Mouse (Mus musculus): Measurements from ENCODE around the gene Slc30a2. TPM values are rescaled to one million over a fixed set of nuclear protein-coding genes. Genes with fewer than 3 reads are reported as not detected.

Gene Slc30a2
- polyA plus RNA-seq, 1 experiment from 2014 or later = 0.05 TPM

DNA sequence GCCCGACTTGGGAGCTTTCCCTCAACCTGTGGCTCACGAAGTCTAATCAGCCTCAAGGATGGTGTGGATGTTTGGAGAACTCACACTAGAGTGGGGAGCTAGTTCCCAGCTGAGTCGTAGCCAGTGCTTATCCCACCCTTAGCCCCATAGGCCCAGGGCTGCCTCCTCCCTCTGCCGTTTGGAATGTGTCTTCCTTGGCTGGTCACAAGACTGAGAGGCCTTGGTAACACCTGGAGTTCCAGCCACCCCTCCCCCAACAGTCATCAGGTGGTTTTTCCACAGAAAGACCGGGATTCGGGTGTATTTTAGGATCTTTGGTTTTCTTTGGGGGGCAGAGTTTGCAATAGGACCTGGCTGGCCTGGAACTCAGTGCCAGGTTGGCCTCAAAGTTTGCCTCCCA, 7.7 kb downstream of the Slc30a2 start:
- H3K4me3 ChIP-seq (ENCODE audit: low read depth, low read length) = no peak overlapping the region
- ATAC-seq (no peak), DNase-seq (ENCODE audit: low spot score) (no peak)
- H3K9ac ChIP-seq (ENCODE audit: low read length) = no peak overlapping the region
- no peaks in the 10 kb centered on the region for H3K4me1 ChIP-seq (ENCODE audit: control insufficient read depth, insufficient read depth, low read length)
- 89% methylated on average over 6 of the region's 6 CpGs for WGBS
- no peak overlapping the region for H3K4me2 ChIP-seq (ENCODE audit: low read length)
- H3K9me3 ChIP-seq (replicated peaks; ENCODE audit: control insufficient read depth, low read length) = no peaks in the 10 kb centered on the region
- H3K36me3 ChIP-seq (ENCODE audit: control insufficient read depth, insufficient read depth, low read length) = no peaks in the 10 kb centered on the region
- H3K27ac ChIP-seq (ENCODE audit: low read depth, low read length) = no peak overlapping the region
- peaks cover 1% of the 10 kb centered on the region; the same call in 1 of the 2 replicates for H3K27me3 ChIP-seq (replicated peaks; ENCODE audit: control insufficient read depth, insufficient read depth, low read length)

DNA sequence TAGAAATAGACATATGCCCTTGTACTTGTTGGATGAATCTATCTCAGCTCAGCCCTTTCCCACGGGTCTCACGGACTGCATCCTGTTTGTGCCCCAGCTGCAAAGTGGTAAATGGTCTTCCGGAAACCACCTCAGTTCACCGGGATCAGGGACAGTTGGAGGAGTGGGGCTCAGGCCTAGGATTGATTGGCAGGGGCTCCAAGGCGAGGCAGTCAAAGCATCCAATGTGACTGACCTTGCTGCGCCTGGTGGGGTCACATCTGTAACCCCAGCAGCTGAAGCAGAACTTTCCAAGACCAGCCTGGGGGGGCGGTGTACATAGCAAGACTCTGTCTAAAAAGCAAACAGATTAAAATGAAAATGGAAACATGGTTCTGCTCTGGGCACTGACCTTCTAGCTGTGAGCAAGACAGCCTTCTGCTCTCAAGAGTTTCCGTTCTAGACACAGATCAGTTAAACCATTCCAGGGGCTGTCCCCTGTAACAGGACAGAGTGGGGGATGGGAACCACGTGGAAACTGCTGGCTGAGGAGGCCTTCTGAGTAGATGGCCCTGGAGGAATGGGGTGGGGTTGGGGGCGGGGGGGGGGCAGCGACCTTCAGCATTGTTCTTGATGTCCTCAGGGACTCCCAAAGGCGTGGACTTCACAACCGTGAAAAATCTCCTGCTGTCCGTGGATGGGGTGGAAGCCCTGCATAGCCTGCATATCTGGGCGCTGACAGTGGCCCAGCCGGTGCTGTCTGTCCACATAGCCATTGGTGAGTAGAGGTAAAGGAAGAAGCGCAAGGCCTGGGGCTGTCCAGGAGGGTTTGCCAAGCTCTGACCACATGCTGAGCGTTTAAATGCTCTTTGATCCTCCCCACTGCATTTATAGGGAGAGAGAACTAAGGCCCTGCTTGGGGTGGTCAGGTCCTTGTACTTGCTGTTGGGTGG, 8.6 kb downstream of the Slc30a2 start:
- no peak overlapping the region for H3K4me2 ChIP-seq (ENCODE audit: low read length)
- H3K36me3 ChIP-seq (ENCODE audit: control insufficient read depth, insufficient read depth, low read length) = no peaks in the 10 kb centered on the region
- ATAC-seq (no peak), DNase-seq (ENCODE audit: low spot score) (no peak)
- no peaks in the 10 kb centered on the region for H3K27me3 ChIP-seq (replicated peaks; ENCODE audit: control insufficient read depth, insufficient read depth, low read length)
- H3K4me1 ChIP-seq (ENCODE audit: control insufficient read depth, insufficient read depth, low read length) = no peaks in the 10 kb centered on the region
- no peak overlapping the region for H3K4me3 ChIP-seq (ENCODE audit: low read depth, low read length)
- H3K27ac ChIP-seq (ENCODE audit: low read depth, low read length) = no peak overlapping the region
- no peaks in the 10 kb centered on the region for H3K9me3 ChIP-seq (replicated peaks; ENCODE audit: control insufficient read depth, low read length)
- 63% methylated on average over 18 of the region's 18 CpGs for WGBS
- H3K9ac ChIP-seq (ENCODE audit: low read length) = no peak overlapping the region

DNA sequence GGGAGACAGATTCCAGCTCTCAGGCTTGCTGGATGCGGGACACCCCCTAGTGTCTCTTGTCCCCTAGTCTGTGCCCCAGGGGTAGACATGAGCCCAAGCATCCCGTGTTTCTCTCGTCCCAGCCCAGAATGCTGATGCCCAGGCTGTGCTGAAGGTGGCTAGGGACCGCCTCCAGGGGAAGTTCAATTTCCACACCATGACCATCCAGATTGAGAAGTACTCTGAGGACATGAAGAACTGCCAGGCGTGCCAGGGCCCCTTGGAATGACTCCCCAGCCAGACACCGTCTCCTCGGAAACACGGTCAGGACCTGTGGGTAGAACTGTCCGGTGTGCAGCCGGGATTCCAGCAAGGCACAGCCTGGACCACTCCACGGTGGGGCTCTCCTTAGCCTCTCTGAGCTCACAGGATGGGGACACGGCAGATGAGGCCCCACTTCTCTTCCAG, 9.3 kb downstream of the Slc30a2 start:
- Histone ChIP-seq H3K36me3 (ENCODE audit: control insufficient read depth, insufficient read depth, low read length) (no peaks in the 10 kb centered on the region), H3K4me2 (ENCODE audit: low read length) (no peak overlapping the region), H3K27me3 (replicated peaks; ENCODE audit: control insufficient read depth, insufficient read depth, low read length) (no peaks in the 10 kb centered on the region), H3K9ac (ENCODE audit: low read length) (no peak overlapping the region), H3K4me3 (ENCODE audit: low read depth, low read length) (no peak overlapping the region), H3K9me3 (replicated peaks; ENCODE audit: control insufficient read depth, low read length) (no peaks in the 10 kb centered on the region), H3K27ac (ENCODE audit: low read depth, low read length) (no peak overlapping the region), H3K4me1 (ENCODE audit: control insufficient read depth, insufficient read depth, low read length) (0 out of 2 replicates have a peak, but pooled peaks cover 3% of the 10 kb centered on the region)
- DNase-seq (ENCODE audit: low spot score) = no peak
- no peak for ATAC-seq
- WGBS = 73% methylated on average over 12 of the region's 12 CpGs

DNA sequence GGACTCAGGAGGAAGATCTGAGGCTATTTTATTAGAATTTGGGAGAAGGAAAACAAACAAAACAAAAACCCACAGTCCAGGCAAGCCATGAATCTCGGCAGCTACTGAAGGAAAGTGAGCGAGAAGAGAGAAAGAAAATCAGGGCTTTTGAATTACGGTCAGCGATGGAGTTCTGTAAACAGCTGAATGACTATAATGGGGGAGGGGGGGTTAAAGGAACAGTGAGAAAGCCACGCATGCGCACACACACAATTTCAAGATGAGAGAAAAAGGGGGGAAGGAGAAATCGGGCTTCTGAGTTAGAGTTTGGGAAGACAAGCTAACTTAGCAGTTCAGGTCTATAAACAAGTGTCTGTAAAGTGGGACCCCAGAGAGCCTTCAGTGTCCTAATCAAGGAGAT, 9.9 kb downstream of the Slc30a2 start:
- H3K27me3 ChIP-seq (replicated peaks; ENCODE audit: control insufficient read depth, insufficient read depth, low read length) = no peaks in the 10 kb centered on the region
- 0 out of 2 replicates have a peak, but pooled peaks cover 3% of the 10 kb centered on the region for H3K4me1 ChIP-seq (ENCODE audit: control insufficient read depth, insufficient read depth, low read length)
- no peak overlapping the region for H3K4me3 ChIP-seq (ENCODE audit: low read depth, low read length)
- no peaks in the 10 kb centered on the region for H3K9me3 ChIP-seq (replicated peaks; ENCODE audit: control insufficient read depth, low read length)
- H3K9ac ChIP-seq (ENCODE audit: low read length) = no peak overlapping the region
- no peaks in the 10 kb centered on the region for H3K36me3 ChIP-seq (ENCODE audit: control insufficient read depth, insufficient read depth, low read length)
- H3K27ac ChIP-seq (ENCODE audit: low read depth, low read length) = no peak overlapping the region
- 77% methylated on average over 7 of the region's 7 CpGs for WGBS
- no peak overlapping the region for H3K4me2 ChIP-seq (ENCODE audit: low read length)
- DNase-seq (ENCODE audit: low spot score) = no peak
- no peak for ATAC-seq

DNA sequence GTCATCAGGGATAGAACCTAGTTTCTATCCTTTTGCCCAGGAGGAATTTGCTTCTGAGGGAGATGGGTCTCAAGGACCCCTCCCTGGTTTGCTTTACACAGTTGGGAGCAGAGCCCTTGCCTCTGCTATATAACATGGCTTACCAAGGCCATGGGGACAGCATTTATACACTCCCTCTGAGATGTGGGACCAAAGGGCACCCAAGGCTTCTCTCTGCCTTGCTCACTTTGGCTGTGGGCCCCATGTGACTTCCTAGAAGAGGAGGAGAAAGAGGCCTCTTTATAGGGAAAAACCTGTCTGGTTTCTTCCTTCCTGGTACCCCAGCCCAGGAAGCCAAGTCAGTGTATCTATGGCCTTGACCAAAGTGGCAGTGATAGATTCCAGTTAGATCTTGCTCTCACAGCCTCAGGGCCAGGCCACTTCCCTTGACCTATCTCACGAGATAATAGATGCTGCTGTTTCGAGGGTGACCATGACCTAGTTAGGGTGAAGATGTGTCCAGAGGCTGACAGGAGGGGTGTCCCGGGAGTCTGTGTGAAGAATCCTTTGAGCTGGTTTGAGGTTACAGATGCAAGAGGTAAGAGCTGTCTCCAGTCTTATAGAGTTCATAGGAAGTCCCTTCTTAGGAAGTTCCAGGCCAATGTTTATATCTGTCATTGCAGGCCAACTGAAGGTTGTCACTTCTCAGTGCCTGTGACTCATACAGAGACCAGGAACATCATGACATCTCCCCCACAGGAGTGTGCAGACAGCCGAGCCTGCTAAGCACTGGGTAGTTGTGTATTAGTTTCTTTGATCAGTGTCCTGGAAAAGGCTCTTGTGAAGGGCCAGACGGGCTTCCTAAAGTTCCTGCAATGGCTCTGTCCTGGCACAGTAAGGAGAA, 10.8 kb downstream of the Slc30a2 start:
- H3K36me3 ChIP-seq (ENCODE audit: control insufficient read depth, insufficient read depth, low read length) = no peaks in the 10 kb centered on the region
- ATAC-seq (no peak), DNase-seq (ENCODE audit: low spot score) (no peak)
- no peaks in the 10 kb centered on the region for H3K27me3 ChIP-seq (replicated peaks; ENCODE audit: control insufficient read depth, insufficient read depth, low read length)
- WGBS = 76% methylated on average over 5 of the region's 5 CpGs
- H3K4me3 ChIP-seq (ENCODE audit: low read depth, low read length) = no peak overlapping the region
- no peaks in the 10 kb centered on the region for H3K9me3 ChIP-seq (replicated peaks; ENCODE audit: control insufficient read depth, low read length)
- no peak overlapping the region for H3K27ac ChIP-seq (ENCODE audit: low read depth, low read length)
- H3K4me1 ChIP-seq (ENCODE audit: control insufficient read depth, insufficient read depth, low read length) = 0 out of 2 replicates have a peak, but pooled peaks cover 3% of the 10 kb centered on the region
- H3K9ac ChIP-seq (ENCODE audit: low read length) = no peak overlapping the region
- H3K4me2 ChIP-seq (ENCODE audit: low read length) = no peak overlapping the region

DNA sequence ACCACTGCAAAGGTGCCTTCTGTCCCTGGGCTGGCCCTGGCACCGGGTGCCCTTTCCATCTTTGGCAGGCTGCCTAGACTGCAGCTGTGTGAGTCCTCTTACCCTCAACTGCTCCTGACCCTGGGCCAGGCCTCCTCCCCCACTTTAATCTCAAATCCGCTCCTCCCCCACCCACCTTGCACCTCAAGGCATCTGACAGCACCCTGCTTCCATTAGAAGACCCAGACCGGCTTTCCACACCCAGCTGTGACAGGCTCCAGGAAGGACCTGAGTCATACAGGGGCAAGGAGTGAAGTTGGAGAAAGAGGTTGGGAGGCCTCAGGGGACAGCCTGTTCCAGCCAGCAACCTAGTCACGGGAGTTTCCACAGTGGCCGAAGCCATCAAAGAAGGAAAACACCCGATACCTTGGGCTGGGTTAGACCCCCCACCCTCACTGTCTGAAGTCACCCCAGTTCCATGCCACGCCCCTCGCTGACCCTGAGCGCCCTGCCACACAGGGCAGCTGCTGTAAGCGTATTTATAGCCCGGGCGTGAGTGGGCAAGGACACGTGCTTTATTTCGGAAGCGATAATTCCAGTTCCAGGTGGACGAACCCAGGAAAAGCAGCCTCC, 13.0 kb downstream of the Slc30a2 start:
- no peaks in the 10 kb centered on the region for H3K36me3 ChIP-seq (ENCODE audit: control insufficient read depth, insufficient read depth, low read length)
- H3K4me3 ChIP-seq (ENCODE audit: low read depth, low read length) = no peak overlapping the region
- H3K9me3 ChIP-seq (replicated peaks; ENCODE audit: control insufficient read depth, low read length) = no peaks in the 10 kb centered on the region
- ATAC-seq (no peak), DNase-seq (ENCODE audit: low spot score) (no peak)
- no peak overlapping the region for H3K4me2 ChIP-seq (ENCODE audit: low read length)
- 58% methylated on average over 16 of the region's 16 CpGs for WGBS
- no peaks in the 10 kb centered on the region for H3K27me3 ChIP-seq (replicated peaks; ENCODE audit: control insufficient read depth, insufficient read depth, low read length)
- H3K9ac ChIP-seq (ENCODE audit: low read length) = no peak overlapping the region
- H3K27ac ChIP-seq (ENCODE audit: low read depth, low read length) = no peak overlapping the region
- H3K4me1 ChIP-seq (ENCODE audit: control insufficient read depth, insufficient read depth, low read length) = 0 out of 2 replicates have a peak, but pooled peaks cover 3% of the 10 kb centered on the region

DNA sequence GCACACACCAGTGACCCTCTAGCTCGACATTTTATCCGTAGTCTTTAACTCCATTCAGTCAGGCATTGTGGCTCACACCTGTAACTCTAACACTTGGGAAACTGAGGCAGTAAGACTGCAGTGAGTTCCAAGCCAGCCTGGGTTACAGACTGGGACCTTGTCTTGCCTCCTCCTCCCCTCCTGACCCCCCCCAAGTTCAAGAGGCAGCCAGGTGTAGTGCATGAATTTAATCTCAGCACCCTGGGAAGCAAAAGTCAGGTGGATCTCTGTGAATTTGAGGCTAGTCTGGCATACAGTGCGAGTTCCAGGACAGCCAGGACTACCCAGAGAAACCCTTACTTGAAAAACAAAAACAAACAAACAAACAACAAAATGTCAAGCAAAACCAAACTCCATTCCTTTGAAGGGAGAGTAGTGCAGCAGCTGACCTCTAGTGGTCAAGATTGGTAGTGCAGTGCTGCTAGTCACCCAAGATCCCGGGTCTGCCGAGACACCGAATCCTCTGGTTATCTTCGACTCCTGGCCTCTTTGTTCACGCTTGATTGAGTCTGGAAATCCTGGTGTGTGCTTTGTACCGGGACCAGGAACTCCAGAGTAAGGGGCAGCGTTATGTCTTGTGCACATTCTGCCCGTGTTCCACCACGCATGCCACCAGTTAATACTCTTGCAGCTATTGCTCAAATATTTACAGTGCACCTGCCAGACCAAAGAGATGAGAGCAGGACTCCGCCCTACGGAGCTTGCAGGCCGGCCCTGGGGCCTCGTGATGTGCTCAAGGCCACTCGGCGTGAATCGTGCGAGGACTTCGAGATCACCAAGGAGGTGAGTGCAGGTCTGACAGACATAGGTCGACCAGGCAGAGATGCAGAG, 13.8 kb downstream of the Slc30a2 start:
- no peak for ATAC-seq
- Histone ChIP-seq H3K9ac (ENCODE audit: low read length) (peak overlapping the region; percentile 55), H3K36me3 (ENCODE audit: control insufficient read depth, insufficient read depth, low read length) (no peaks in the 10 kb centered on the region), H3K4me3 (ENCODE audit: low read depth, low read length) (peak overlapping the region; percentile 21), H3K4me2 (ENCODE audit: low read length) (peak overlapping the region; percentile 47), H3K27ac (ENCODE audit: low read depth, low read length) (no peak overlapping the region), H3K9me3 (replicated peaks; ENCODE audit: control insufficient read depth, low read length) (no peaks in the 10 kb centered on the region), H3K4me1 (ENCODE audit: control insufficient read depth, insufficient read depth, low read length) (0 out of 2 replicates have a peak, but pooled peaks cover 3% of the 10 kb centered on the region), H3K27me3 (replicated peaks; ENCODE audit: control insufficient read depth, insufficient read depth, low read length) (no peaks in the 10 kb centered on the region)
- DNase-seq (ENCODE audit: low spot score) = peak; percentile 85
- 20% methylated on average over 22 of the region's 22 CpGs for WGBS

DNA sequence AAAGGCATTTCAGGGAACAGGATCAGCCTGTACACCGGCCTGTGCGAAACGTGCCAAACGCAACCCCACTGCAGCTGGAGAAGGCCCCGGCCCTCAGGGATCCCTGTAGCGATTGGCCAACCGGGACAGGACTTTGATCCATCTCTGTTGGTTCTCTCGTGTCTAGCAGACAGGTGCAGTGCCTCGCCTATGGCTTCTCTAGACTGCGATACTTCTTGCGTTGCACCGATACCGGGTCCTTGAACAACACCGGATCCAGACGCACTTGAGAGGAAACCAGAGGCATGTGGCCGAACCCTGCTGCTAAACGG, 14.4 kb downstream of the Slc30a2 start:
- WGBS = 41% methylated on average over 17 of the region's 17 CpGs
- DNase-seq (ENCODE audit: low spot score) (no peak), ATAC-seq (no peak)
- peak overlapping the region; percentile 47 for H3K4me2 ChIP-seq (ENCODE audit: low read length)
- no peak overlapping the region for H3K27ac ChIP-seq (ENCODE audit: low read depth, low read length)
- no peaks in the 10 kb centered on the region for H3K27me3 ChIP-seq (replicated peaks; ENCODE audit: control insufficient read depth, insufficient read depth, low read length)
- no peaks in the 10 kb centered on the region for H3K36me3 ChIP-seq (ENCODE audit: control insufficient read depth, insufficient read depth, low read length)
- H3K4me1 ChIP-seq (ENCODE audit: control insufficient read depth, insufficient read depth, low read length) = 0 out of 2 replicates have a peak, but pooled peaks cover 3% of the 10 kb centered on the region
- no peaks in the 10 kb centered on the region for H3K9me3 ChIP-seq (replicated peaks; ENCODE audit: control insufficient read depth, low read length)
- H3K4me3 ChIP-seq (ENCODE audit: low read depth, low read length) = no peak overlapping the region
- H3K9ac ChIP-seq (ENCODE audit: low read length) = peak overlapping the region; percentile 55
